Mouse (Mus musculus) cerebellum, postnatal 4 days (tissue): Measurements from ENCODE around the gene Cdc42bpg.

Experiments
- DNase-seq, 2 experiments: peaks; one replicate each; pipeline ENCODE4 v3.0.0; 2022; ENCODE audit warnings: low spot score in 2 of 2, mixed read lengths in 1 of 2

Cdc42bpg gene

DNA sequence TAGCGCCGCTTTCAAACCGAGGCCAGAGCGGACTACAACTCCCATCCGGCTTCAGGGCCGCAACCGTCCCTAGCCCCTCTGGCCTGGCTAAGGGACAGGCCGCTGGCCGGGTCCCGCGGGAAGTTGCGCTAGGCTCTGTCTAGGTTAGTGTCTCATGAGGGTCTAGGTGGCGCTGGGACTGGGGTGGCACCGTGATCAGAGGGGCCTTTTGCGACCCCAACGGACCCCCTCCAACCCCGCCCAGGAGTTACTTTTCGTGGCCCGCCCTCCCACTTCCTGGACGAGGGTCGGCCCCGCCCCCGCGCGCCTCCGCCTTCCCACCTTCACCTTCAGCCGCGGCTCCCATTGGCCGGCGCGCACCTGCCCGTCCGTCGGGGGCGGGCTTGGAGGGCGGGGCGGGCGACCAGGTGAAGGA lies at the start of gene Cdc42bpg:
Gene Cdc42bpg (plus strand): TSS at position 320 of the 415 bp plus-strand sequence.
- peak; percentile 39 to 66 for DNase-seq

GRCm38 (mm10) chr19:6260428-6260827 lies 45.8 kb upstream of the Cdc42bpg start:
- DNase-seq, result no peak

DNA sequence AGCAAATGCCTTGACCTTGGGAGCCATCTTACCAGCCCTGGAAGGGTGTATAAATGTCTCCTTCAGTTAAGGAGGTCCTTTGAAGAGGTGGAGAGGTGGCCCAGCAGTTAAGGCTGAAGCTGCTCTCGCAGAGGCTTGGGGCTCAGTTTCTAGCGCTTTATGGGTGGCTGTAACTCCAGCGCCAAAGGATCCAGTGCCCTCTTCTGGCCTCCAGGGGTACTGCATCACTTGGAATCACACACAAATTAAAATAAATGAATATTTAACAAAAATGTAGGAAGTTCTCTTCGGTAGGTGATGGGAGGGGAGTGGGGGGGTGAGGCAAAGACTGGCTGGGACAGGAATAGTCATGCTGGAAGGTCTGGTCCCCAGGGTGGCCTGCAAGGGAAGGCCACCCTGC lies 45.3 kb upstream of the Cdc42bpg start:
- DNase-seq, result no peak

GRCm38 (mm10) chr19:6261379-6261778 lies 44.9 kb upstream of the Cdc42bpg start:
- no peak for DNase-seq

DNA sequence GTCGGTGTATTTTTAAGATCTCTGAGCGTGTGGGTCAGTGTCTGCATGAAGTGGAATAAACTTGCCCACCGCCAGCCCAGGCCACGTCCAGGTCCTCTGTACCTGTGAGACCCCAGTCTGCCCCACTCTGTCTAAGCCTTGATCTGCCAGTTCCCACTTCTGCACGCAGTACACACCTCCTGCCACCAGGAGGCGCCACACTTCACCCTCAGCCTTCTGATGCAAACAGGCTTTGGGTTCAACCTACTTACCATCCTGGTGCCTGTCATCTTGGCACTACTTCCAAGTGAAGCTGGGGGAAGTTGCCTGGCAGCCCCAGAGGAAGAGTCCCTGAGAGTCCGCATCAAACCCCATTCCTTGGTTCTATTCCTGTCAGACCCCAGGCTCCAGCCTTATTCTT lies 44.0 kb upstream of the Cdc42bpg start:
- peak; percentile 67 to 85 for DNase-seq

- no peak for DNase-seq
These were observed 43.3 kb upstream of the Cdc42bpg start for GRCm38 (mm10) chr19:6262839-6263433.

GRCm38 (mm10) chr19:6264200-6264599 lies 42.1 kb upstream of the Cdc42bpg start:
- no peak for DNase-seq

DNA sequence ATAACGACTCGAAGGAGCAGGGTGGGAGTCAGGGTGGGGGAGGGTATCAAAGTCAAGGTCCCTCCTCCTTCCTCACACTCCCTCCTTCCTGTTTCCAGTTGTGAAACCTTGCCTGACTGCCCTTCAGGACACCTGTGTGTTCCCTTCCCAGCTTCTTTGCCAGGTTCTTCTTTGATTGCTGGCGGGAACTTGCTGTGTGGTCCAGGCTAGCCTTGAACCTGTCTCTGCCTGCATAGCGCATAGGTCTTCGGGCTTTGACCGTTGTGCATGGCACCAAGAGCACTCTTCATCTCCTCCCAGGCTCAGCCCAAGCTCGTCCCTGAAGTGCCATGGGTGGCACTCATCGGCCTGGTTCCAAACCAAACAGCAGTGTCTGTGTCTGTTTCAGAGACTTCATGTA lies 41.3 kb upstream of the Cdc42bpg start:
- DNase-seq, result no peak

GRCm38 (mm10) chr19:6265727-6266182 lies 40.5 kb upstream of the Cdc42bpg start:
- no peak for DNase-seq

DNA sequence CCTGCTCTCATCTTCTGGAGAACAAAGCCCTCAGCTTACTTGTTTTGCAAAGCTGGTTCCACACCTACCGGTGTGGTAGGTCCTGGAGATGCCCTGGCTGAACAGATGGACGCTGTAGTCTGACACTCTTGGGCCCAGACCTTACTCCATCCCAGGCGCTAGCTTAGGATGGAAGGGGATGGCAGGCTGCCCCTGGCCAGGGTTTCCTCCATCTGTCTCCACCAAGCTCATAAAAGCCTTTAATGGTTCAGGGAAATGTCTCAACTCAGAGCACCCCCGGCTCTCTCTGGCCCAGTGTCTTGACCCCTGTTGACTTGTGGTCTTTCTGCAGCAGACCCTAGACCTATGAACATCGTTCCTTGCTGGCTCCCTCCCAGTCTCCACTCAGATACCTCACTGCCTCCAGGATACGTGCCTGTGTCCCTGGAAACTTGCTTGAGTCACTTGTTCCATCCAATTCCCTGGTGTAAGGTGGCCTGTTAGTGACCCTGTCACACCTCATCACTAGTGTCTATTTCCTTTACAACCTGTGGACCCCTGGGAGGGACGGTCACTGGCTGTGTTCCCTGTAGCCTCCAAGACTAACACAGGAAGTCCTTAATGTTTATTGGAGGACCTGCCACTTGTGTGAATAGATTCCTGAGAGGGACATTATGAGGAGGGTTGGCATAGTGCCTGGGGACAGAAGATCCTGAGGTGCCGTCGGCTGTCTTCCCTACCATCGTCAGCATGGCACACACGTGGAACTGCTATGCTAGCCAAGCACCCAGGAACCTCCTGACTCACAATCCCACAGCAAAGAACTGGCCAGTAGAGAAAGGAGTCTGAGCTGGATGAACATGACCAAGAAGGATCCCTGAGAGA lies 38.7 kb upstream of the Cdc42bpg start:
- peak in 1 of 2 experiments; percentile 52 for DNase-seq

DNA sequence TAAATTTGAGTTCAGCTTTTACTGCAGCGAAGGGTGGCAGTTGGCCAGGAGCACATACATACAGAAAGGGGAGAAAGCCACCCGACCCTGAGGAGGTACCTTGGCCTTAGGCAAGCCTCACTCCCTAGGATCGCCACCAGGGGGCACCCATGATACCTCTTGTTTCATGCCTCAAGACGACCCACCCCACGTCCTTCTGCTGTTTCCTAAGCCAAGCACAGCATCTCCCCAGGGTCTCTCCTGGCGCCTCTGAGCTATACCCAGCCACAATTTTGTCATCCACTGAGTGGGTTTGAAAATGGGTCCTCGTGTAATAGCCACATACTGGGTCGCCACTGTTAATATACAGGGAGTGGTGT lies 38.1 kb upstream of the Cdc42bpg start:
- peak; percentile 83 to 90 for DNase-seq

GRCm38 (mm10) chr19:6268670-6269132 lies 37.6 kb upstream of the Cdc42bpg start:
- DNase-seq, result no peak

- DNase-seq, result no peak
These were observed 36.3 kb upstream of the Cdc42bpg start for GRCm38 (mm10) chr19:6269798-6270475.

DNA sequence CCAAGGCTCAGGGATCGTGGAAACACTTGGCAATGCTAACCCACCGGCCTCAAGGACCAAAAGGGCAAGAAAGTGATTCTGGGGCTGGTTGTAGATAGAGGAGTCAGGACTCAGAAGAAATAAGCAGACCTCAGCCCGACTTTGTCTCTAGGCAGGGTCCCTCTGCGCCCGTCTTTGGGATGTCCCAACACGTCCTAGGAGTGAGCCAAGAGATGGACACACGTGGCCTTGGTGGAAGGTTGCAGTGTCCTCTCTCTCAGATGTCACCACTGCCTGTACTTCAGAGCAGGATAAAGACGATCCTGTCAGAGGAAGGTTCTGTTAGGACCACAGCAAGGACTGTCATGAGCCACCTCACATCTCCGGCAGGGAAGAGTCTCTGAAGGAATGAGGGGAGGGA lies 35.6 kb upstream of the Cdc42bpg start:
- no peak for DNase-seq

- no peak for DNase-seq
These were observed 35.0 kb upstream of the Cdc42bpg start for GRCm38 (mm10) chr19:6271206-6271605.

DNA sequence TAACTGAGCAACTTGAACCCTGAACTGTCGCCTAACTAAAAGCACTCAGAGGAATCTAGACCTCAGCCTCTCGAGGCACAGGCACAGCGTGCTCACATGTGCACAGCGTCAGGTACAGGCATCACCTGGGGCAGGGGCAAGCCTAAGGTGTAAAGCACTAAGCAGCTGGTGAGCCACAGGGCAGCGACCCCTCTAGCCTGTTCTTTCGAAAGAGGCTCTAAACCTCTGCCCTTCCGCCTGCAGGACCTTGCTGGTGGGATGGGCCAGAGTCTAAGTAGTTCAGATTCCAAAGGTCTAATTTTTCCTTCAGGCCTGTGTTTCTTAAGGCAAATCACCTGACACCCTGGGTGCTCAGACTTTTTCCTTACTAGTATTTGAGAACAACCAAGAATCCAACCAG lies 34.2 kb upstream of the Cdc42bpg start:
- no peak for DNase-seq

- DNase-seq, result no peak
These were observed 33.5 kb upstream of the Cdc42bpg start for GRCm38 (mm10) chr19:6272738-6273137.

GRCm38 (mm10) chr19:6273592-6273991 lies 32.7 kb upstream of the Cdc42bpg start:
- DNase-seq, result no peak

GRCm38 (mm10) chr19:6273998-6274608 lies 32.2 kb upstream of the Cdc42bpg start:
- no peak for DNase-seq

- no peak for DNase-seq
These were observed 30.4 kb upstream of the Cdc42bpg start for GRCm38 (mm10) chr19:6275740-6276389.
